Mouse (Mus musculus) heart, adult 18-20 months (tissue): Measurements from ENCODE around the gene Pomgnt1. TPM values are rescaled to one million over a fixed set of nuclear protein-coding genes. Genes with fewer than 3 reads are reported as not detected.

Source experiments
- DNase-seq, 2 experiments: peaks; one replicate each; pipeline ENCODE4 v3.0.0; 2021 to 2022; ENCODE audit warnings: mixed read lengths in 1 of 2
- total RNA-seq, 2 experiments: library from RNA; stranded (reverse); gene quantifications; 2 replicates each; pipeline ENCODE4 v1.2.3; 2021

Gene Pomgnt1
- total RNA-seq, 2 experiments from 2014 or later = 56.8 to 57.5 TPM

- peak in 1 of 2 experiments; percentile 33 for DNase-seq
These were observed 13.9 kb downstream of the Pomgnt1 start for GRCm38 (mm10) chr4:116137421-116137996.

GRCm38 (mm10) chr4:116140801-116141574 is 17.3 kb downstream of the Pomgnt1 start:
- no peak for DNase-seq

- DNase-seq = no peak
These were observed 18.1 kb downstream of the Pomgnt1 start for GRCm38 (mm10) chr4:116141736-116142135.

GRCm38 (mm10) chr4:116142269-116142668 is 18.6 kb downstream of the Pomgnt1 start:
- no peak for DNase-seq

- peak; percentile 36 to 41 for DNase-seq
These were observed 19.7 kb downstream of the Pomgnt1 start for GRCm38 (mm10) chr4:116143317-116143811.

- peak; percentile 75 to 84 for DNase-seq
These were observed 20.5 kb downstream of the Pomgnt1 start for GRCm38 (mm10) chr4:116143891-116144717.

- no peak for DNase-seq
These were observed 26.1 kb downstream of the Pomgnt1 start for GRCm38 (mm10) chr4:116149812-116150155.

- peak; percentile 77 to 78 for DNase-seq
These were observed 26.7 kb downstream of the Pomgnt1 start for GRCm38 (mm10) chr4:116150156-116150861.

GRCm38 (mm10) chr4:116150862-116151221 is 27.2 kb downstream of the Pomgnt1 start:
- no peak for DNase-seq

GRCm38 (mm10) chr4:116151238-116151637 is 27.6 kb downstream of the Pomgnt1 start, which contains the start of gene Lurap1:
Gene Lurap1 (minus strand): TSS chr4:116151338.
- DNase-seq = no peak

- DNase-seq = no peak
These were observed 29.1 kb downstream of the Pomgnt1 start for GRCm38 (mm10) chr4:116152702-116153101.

- DNase-seq = no peak
These were observed 34.2 kb downstream of the Pomgnt1 start for GRCm38 (mm10) chr4:116157882-116158281.

- DNase-seq = no peak
These were observed 36.3 kb downstream of the Pomgnt1 start for GRCm38 (mm10) chr4:116159912-116160311.

- DNase-seq = peak in 1 of 2 experiments; percentile 59
These were observed 37.1 kb downstream of the Pomgnt1 start for GRCm38 (mm10) chr4:116160769-116161168.

- DNase-seq = no peak
These were observed 38.5 kb downstream of the Pomgnt1 start for GRCm38 (mm10) chr4:116162142-116162541.

GRCm38 (mm10) chr4:116164759-116165554 is 41.3 kb downstream of the Pomgnt1 start:
- no peak for DNase-seq

GRCm38 (mm10) chr4:116165708-116166407 is 42.2 kb downstream of the Pomgnt1 start:
- no peak for DNase-seq

GRCm38 (mm10) chr4:116167404-116167803 is 43.8 kb downstream of the Pomgnt1 start, which contains the start of gene Tspan1:
Gene Tspan1 (minus strand): TSS chr4:116167601.
- DNase-seq = no peak

GRCm38 (mm10) chr4:116168617-116169352 is 45.1 kb downstream of the Pomgnt1 start:
- DNase-seq = peak; percentile 72 to 91

GRCm38 (mm10) chr4:116169353-116169672 is 45.7 kb downstream of the Pomgnt1 start:
- DNase-seq = no peak
